Mouse (Mus musculus) CH12.LX (cell line): ENCODE data around the gene Card10.

ENCODE experiments used
- CTCF ChIP-seq, 2 experiments: IDR thresholded peaks in 1 of 2; conservative IDR thresholded peaks in 1 of 2; 2 replicates each; pipeline ENCODE4 v1.5.1; 2011 to 2012; ENCODE audit warnings: low read depth in 2 of 2, low read length in 2 of 2, improper control_type of control experiment in 1 of 2, inconsistent platforms in 1 of 2, mild to moderate bottlenecking in 1 of 2, moderate library complexity in 1 of 2
- E2F4 ChIP-seq: IDR thresholded peaks from 2 replicates; pipeline ENCODE4 v1.6.1; 2011; ENCODE audit warnings: low read depth, low read length, improper control_type of control experiment; ENCODE audit not compliant: insufficient replicate concordance

GRCm38 (mm10) chr15:78785961-78786360, 16.9 kb downstream of the Card10 start:
- TF ChIP-seq E2F4: no peak
- TF ChIP-seq CTCF (conservative IDR thresholded peaks at IDR 0.05 in 1 of 2, IDR thresholded peaks at IDR 0.05 in 1 of 2; ENCODE audit: low read depth in 2 of 2, low read length in 2 of 2): no peak
